Mouse (Mus musculus) monocyte, adult 2 months (primary cell): ENCODE measurements around the gene Rptor.

Experiments
- DNase-seq, 2 experiments: peaks; one replicate each; pipeline ENCODE4 v3.0.0; 2022; ENCODE audit warnings: low spot score in 2 of 2, low read depth in 1 of 2

Rptor gene

DNA sequence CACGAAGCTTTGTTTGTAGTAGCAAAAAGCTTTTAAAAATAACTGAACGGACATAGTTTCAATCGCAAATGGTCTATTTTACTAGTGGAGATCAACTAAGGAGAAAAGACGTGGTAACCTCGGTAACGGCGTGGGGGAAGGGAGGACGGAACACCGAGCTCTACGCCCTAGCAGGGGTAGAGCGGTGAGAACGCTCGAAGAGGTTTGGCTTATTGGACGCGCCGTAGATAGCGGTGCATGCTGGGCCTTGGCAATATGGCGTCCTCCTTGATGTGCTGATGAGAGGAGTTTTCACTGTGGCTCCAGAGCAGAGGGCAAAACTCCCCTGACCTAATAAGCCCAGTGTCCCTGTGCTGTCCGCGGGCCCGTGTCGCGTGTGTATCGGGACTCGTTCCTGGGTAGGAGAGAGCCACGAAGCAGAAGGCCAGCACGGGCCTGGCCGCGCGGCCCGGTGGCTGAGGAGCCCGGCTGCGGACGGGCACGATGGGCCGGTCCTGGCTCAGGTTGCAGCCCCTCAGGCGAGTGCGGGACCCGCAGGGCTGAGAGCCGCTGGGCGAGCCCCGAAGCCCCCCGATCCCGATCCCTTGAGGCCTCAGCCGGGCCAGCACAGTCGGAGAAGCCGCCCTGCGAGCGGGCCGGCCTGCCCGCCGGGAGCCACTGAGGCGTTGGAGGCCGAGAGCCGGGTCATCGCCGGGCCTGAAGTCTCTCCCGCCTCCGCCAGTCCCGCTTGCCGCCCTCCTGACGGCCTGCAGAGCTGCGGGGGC is at the start of gene Rptor:
Gene Rptor, plus strand, starts transcription at position 143 of the 764 bp plus-strand sequence.
- DNase-seq = peak; percentile 74 to 85

DNA sequence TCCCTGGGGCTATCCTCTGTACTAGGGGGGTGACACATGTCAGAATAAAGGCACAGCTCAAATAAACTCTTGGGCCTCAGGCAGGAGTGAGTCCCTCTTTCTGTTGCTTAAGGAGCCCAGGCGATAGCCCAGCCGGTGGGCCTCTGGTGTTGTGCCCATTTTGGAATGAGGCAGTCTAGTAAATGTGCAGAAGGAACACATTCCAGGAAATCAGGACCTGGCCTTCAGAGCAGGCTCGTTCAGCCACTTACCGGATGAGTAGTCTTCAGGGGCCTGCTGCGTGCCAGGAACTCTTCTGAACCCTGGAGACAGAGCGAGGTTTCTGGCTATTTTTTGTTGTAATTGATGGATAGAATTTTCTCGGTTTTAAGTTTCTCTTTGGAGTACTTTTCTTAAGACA is 48.0 kb upstream of the Rptor start:
- no peak for DNase-seq

DNA sequence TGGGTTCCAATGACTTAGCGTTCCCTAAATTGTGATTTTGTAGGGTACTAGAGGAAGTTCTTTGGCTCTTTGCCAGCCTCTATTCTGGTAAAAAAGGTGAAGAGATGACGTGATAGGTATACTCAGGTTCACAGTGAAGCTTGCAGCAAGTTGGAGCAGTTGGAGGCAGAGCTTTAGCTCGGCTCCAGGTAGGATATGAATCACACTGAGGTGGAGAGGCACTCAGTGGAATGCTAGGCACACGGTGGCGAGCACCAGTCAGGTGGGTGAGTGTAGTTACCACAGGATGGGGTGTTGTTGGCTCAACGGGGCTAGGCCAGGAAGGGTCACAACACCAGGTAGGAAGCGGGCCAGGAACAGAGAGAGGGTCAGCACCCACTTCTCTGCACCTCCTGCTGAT is 47.5 kb upstream of the Rptor start:
- no peak for DNase-seq

DNA sequence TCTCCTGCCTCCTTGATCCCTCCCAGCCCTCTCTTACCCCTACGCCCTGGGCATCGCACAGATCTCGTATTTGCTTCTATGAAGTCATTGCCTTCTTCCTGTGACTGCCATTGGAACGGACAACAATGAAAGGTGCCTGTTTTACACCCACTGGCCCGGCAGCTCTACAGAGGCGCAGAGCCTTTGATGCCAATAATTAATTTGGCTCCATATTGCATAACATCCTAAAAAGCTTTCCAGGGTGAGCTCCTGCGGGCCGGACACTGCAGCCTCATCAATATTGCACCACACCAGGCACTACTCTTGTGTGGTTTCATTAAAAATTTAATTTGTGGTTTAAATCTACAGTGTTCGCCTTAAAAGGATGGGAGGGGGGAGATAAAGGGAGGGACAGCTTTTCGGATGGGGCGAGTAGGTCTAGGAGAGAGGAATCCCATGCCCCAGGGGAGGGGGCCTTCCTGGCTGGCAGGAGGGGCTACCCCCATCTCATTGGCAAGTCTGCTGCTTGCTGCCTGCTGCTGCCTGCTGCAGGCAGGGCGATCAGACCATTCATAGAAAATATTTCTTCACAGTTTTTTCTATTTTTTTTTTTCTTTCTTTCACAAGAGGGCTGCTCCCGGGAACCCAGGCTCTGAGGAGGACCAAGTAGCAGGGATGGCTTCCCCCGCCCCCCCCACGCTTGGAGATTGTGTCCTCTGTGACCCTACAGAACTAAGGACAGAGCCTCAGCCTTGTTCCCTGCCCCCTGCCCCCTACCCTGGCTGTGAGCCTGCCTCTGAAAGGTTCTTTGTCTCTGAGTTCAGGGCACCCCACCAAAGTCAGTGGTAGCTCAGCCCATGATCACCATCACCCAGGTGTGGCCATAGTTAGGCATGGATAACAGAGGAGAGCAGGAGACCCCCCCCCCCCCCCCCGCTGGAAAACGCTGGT is 44.5 kb upstream of the Rptor start:
- no peak for DNase-seq

DNA sequence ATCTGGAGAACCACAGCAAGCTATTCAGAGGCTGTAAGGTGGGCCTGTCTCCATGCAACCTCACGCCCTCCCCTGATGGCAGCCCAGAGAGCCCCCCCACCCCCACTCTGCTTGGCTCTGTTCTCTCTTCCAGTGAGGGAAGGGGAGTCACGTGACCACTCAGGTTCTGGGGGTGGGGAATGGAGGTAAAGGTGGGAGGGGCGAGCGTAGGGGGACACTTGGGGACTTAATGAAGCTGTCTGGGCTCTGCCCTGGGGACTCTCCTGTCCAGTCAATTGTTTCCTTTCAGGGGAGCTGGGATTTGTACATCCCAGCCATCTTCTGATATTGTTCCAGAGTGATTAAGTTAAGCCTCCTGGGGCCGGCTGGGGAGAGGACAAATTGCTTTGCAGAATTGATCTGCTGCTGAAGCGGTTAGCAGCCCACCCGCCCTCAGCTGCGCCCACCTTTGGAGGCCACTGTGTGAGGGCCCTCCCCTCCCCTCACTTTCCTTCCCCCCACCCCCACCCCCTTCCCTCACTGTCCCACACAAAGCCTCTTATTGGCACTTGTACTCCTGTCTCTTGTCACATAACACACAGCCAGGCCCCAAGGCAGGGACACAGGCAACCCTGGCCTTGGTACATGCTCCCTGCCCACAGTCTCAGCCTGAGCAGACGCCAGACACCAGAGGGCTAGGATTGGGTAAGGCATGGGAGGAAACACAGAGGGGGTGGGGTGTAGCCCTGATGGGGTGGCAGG is 43.7 kb upstream of the Rptor start:
- DNase-seq = no peak

DNA sequence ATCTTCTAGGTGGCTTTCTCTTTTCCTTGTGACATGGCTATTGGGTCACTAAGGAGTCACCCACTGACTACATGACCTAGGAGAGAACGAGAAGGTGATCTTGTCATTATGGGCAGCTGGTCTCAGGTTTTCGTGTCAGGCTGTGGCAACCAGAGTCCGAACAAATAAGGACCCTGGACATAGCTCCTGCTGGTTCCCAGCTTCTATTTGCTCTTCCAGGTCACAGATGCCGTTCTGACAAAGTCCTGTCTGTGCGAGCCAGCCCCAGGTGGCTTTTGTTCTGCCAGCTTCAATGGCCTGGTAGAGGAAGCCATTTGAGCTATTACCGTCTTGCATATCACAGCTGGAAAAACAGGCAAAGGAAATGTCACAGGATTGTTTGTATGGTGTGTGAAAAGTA is 40.4 kb upstream of the Rptor start:
- DNase-seq = no peak

DNA sequence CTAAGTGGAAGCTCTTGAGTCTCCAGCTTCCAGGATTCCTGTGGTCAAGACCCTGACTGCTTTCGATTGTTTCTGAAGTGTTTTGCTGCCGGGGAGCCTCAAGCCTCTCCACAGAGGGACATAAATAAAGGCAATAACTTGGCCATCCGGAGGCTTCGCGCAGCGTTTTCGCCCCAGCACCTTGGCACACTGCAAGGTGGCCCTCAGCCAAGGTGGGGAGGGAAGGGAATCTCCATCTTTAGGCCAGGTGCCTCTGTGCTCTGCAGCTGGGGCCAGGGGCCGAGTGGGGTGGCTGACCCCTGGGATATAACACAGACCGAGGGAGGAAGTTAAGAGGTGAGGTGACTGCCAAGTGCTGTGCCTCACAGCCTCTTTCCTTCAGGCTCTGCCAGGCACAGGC is 39.5 kb upstream of the Rptor start:
- no peak for DNase-seq

DNA sequence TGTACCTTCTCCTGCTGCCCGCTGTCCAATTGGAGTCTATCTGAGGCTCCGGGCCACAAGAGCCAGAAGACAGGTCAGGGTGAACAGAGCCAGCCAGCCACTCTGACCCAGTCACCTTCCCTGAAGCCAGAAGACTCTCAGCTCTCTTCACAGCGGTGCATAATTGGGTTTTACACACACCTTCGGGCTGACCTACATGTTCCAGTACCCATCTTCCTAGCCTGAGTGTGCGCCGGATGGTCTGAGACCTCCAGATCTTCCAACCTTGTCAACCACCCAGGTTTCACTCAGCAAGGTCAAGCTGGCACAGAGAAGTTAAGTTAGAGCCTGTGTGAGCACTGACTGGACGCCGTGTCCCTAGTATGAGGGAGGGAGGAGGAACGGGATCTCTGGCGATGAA is 38.3 kb upstream of the Rptor start:
- DNase-seq = no peak

DNA sequence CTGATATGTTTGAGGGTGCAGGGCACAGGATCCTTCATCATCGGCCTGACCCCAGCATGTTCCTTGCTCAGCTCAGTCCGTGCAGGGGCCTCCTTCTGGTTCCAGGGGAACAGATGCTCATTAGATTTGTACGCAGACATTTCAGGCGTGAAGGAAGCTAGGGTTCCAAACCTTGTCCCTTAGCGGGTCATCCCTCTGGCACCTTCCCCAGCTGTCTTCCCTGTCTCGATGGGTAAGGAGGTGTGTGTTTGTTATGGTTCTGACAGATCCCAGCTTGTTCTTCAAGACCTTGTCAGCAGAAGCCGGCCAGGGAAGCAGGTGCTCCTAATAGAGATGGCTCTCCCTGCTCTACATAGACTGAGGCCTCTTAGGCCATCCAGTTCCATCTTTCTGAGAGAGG is 37.7 kb upstream of the Rptor start:
- DNase-seq = no peak

DNA sequence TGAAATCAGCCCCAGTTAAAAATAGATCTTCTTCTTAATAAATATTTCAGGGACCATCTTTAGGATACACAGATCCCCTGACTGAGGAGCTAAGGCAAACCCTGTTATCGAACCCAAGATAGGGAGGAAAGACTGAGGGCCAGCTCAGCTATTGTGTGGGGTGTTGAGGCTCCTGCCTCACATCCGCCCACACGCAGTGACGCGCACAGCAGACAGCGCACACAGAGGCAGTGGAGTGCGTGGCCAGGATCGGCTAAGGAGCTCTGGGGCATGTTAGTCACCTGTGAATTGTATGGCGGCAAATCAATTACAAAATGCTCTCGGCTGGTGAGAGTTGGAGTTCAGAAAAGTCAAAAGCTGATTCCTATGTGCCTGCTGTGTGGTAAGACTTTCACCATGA is 37.0 kb upstream of the Rptor start:
- DNase-seq = no peak

DNA sequence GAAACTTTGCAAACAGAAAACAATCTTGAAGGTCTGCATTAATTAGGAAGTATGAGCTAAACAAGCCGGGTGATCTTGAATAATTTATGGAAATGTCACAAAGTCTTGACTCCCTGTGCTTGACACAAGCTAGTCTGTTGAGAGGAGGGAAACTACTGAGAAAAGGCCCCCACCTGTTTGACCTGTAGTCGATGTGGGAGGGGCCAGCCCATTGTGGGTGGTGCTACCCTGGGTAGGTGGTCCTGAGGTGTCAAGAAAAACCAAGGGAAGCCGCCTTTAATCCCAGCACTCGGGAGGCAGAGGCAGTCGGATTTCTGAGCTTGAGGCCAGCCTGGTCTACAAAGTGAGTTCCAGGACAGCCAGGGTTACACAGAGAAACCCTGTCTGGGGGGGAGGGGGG is 36.5 kb upstream of the Rptor start:
- DNase-seq = no peak

DNA sequence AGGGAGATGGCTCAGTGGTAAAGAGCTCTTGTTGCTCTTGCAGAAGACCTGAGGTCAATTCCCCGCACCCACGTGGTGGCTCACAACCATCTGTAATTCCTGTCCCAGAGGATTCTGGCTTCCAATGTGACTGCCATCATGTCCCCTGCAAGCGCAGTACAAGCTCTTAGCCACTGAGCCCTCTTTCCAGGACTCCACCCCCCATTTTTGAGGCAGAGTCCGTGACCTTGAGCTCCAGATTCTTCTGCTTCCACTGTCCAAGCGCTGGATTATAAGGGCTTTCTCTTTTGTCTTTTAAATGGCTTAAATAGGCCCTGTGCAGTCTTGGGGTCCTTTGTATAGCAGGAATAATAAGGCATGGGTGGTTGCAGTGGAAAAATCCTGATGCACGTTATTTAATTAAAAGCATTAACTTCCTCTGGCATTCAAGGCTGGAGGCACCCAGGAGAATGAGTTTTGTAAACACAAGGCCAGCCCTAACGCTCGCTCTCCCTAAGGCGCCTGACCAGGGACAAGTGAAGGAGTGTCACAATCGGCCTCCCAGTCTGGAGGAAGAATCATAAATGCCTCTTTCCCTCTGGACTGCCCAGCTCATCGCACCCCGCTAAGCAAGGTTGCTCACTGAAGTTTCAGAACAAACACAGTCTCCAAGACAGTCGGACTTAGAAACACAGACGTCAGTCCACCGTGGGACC is 30.2 kb upstream of the Rptor start:
- no peak for DNase-seq

DNA sequence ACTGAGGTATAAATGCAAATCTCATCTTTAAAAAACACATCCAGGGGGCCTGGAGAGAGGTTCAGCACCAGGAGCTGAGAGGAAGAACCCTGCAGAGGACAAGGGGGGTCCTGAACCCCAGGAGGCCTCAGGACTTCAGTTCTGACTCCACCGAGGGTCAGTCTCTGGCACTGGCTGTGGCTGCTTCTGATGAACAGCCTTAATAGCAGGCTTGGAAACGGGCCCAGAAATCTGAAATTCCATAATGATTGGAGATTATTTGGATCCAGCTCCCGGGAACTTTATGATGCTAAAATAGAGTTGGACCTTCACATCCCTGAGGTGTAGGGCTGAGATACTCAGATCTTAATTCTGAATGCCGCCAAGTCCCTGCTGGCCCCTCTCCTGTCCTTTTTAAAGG is 25.9 kb upstream of the Rptor start:
- DNase-seq = no peak

DNA sequence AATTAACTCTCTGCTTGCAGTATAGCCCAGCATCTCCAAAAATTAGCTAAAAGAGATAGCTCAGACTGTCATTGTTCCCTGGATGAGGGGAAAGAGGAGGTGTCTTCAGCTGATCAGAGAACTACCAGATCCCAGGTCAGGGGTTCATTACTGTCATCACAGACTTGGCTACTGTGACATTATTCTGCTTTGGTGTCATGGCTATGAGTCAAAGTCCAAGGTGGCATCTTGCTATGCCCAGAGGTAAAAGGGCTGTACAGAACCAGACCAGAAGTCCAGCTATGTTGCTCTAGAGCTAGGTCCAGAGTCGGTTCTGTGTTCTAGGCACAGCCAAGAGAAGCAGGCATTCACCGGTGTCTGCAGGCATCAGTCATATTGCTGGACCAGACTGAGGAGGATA is 25.0 kb upstream of the Rptor start:
- DNase-seq = no peak

DNA sequence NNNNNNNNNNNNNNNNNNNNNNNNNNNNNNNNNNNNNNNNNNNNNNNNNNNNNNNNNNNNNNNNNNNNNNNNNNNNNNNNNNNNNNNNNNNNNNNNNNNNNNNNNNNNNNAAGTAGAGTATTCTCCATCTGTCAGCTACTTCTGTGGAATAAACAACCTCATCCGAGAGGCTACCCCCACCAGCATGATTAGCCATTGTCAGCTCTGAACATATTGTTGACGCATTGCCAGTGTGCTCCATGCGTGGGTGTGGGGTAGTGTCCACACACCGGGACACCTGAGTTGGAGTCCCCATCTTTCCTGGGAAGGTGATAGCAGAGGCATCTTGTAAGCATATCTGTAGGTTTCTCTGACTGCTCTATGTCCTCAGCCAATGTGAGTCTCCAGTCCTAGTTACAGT is 16.2 kb upstream of the Rptor start:
- no peak for DNase-seq

DNA sequence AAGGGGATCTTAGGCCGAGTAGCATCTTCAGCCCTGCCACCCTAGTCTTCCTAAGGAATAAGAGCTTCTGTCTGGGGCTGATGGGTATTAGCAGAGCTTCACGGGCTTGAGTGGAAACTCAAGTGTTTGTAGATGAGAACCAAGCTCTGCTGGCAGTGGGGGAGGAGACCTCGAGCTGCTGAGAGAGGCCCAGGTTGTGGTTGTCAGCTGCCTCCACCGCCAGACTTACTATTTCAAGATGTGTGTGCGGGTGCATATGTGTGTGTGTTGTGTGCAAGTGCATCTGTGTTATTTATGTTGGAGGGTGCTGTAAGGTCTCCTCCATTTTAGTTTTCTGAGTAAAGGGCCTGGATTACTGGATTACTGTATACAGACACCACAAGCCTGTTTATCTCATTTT is 15.6 kb upstream of the Rptor start:
- DNase-seq = no peak

DNA sequence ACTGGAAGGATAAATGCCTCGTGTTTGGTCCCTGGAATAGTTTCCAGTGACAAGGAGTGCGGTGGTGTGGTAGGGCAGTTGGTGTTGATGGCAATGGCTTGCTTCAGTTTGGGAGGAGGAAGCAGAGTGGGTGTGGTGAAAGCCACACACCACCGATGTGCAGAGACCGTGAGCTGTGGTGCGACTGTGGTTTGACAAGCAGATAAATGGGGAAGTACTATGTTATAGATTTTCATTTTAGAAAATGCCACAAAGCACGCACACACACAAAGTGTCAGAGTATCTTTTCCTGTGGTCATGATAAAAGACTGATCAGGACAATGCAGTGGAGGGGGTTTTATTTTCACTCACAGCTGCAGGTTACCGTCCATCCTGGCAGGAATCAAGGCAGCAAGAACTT is 13.5 kb upstream of the Rptor start:
- DNase-seq = peak in 1 of 2 experiments; percentile 35

DNA sequence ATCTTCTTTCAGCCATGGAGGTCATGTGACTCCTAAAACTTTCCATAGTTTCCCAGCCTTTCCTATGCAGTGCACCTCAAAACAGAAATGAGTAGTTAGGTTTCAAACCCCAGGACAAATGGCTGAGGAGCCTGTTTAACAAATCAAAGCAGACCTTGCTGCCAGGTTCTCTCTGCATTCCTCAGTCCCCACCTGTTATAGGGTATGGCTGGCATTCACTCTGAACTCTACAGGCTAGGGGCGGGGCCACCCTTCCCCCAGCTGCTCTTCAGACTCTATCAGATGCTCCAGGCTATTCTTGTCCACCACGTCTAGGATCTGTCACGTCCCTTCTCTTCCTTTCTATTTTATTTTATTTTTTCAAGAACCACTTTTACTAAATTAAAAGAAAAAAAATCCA is 8.7 kb upstream of the Rptor start:
- DNase-seq = no peak

DNA sequence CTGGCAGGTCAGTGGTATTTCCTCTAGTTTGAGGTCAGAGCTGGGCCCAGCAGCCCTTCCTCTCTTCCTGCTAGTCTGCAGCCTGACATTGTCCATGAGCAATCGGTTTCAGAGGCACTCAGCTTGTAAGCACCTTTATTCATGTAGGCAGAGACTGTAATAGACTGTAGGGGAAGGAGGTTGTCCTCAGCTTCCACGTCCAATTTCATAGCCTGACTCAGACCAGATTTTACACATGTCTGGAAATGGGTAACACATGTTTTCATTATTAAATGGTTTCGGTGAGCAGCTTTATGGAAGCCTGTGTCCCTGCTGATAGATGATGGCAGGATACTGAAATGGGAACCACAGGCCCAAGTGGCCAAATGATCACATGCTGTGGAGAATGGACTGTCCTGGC is 3.8 kb upstream of the Rptor start:
- DNase-seq = no peak

DNA sequence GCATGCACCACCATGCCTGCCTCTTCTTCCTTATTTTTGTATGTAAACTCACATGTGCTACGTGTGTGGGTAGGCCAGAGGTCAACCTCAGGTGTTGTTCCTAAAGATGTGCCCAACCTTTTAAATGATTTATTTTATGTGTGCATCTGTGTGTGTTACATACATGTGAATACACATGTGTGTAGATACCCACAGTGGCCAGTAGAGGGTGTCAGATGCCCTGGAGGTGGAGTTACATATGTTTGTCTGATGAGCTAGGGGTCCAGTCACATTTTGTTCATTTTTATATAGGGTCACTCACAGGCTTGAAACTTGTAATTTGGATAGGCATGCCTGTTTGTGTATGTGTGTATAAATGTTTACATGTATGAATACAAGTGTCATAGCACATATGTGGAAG is 2.4 kb upstream of the Rptor start:
- no peak for DNase-seq

DNA sequence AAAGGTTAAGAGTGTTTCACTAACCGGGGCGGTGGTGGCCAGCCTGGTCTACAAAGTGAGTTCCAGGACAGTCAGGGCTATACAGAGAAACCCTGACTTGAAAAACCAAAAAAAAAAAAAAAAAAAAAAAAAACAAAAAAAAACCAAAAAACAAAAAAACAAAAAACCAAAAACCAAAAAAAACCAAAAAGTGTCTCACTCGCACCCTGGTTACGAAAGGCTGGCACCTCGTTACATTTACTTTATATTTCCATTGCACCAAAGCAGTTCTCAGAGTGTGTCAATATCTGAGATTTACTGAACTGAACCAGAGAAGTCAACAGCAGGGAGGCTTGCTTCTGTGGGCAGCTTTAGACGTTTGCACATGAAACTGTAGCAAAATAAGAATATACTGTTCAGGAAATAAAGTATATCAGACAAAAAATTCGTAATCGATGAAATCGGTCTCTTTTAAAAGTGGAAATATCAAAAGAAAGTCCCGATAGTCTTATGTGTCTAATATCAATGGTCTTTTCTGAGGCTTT is 466 bp upstream of the Rptor start:
- no peak for DNase-seq
